Comparison of ENCODE assay signal across 8 mouse cellular contexts in the genomic region with DNA sequence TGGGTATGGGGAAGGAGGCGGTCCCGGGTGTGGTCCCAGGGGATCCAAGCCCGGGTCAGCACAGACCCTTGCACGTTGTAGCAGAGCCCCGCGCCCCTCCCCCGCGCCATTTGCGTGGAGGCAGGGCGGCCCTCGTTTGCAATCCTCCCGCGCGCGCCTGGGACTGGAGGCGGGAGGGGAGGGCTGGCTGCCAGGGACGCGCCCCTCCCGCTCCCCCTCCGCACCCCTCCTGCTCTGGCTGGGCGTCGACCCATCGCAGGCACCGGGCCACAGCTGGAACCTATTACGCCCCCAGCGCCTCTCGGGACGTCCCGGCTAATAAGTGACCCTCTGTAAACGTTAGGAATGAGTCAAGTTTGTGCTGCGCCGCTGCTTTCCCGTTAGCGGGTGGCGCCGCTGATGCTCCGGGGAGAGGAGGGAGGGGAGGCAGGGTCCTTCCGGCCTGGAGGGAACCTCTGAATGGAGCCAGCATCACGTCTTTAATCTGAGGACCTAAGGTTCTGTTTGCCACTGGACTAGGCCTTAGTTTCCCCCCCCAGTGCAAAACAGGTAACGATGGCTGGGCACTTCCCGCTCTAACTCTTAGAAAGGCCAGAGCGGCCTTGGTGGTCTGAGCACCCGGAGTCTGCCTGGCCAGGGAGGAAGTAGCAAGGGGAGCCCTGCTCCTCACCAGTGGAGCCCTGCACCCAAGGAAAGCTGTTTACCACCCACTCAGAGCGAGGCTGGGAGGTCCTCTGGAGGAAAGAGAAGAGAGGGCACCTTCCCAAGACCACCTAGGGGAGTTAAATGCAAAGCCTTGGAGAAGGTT. TPM values are rescaled to one million over a fixed set of nuclear protein-coding genes. Genes with fewer than 3 reads are reported as not detected.
A peak's percentile ranks its signal among the peaks of the same experiment; 100 is the strongest.
DNase-seq lines count a peak whose midpoint lies in the region; ATAC-seq and TF ChIP-seq lines count a peak whose summit lies in the region.

No protein-coding gene starts in this region.

- H3K27me3 ChIP-seq in embryonic facial prominence, embryonic 13.5 days = peaks cover 3% of the 10 kb centered on the region; the same call in 1 of the 2 replicates
- peaks cover 93% of the 10 kb centered on the region for H3K27me3 ChIP-seq in heart, embryonic 10.5 days (ENCODE audit: insufficient read depth, poor library complexity, severe bottlenecking)
- peaks cover 3% of the 10 kb centered on the region; the same call in 1 of the 2 replicates for H3K27me3 ChIP-seq in limb, embryonic 13.5 days
- H3K27me3 ChIP-seq in midbrain, embryonic 16.5 days (ENCODE audit: control insufficient read depth, insufficient read depth, low read depth, low read length) = no peaks in the 10 kb centered on the region
- H3K27me3 ChIP-seq in testis, adult 2 months (ENCODE audit: control insufficient read depth, insufficient read depth, low read length) = no peaks in the 10 kb centered on the region

- no peak for TF ChIP-seq POLR2A in testis, adult 2 months (IDR thresholded peaks at IDR 0.05; ENCODE audit: control insufficient read depth, low read depth, low read length)

- H3K9me3 ChIP-seq in embryonic facial prominence, embryonic 13.5 days = no peaks in the 10 kb centered on the region
- H3K9me3 ChIP-seq in heart, embryonic 10.5 days = no peaks in the 10 kb centered on the region
- H3K9me3 ChIP-seq in limb, embryonic 13.5 days = no peaks in the 10 kb centered on the region
- no peaks in the 10 kb centered on the region for H3K9me3 ChIP-seq in midbrain, embryonic 16.5 days (replicated peaks; ENCODE audit: control insufficient read depth, low read length, poor library complexity, severe bottlenecking)

- ATAC-seq in embryonic facial prominence, embryonic 13.5 days (ENCODE audit: insufficient number of reproducible peaks, insufficient read depth, low FRiP score, low TSS enrichment, low read depth) = peak; percentile 63
- ATAC-seq in limb, embryonic 13.5 days (ENCODE audit: low FRiP score, low read depth) = peak; percentile 80
- peak; percentile 62 for ATAC-seq in midbrain, embryonic 16.5 days

- peak overlapping the region; percentile 85 for H3K27ac ChIP-seq in embryonic facial prominence, embryonic 13.5 days
- peak overlapping the region; percentile 83 for H3K27ac ChIP-seq in heart, embryonic 10.5 days
- peak overlapping the region; percentile 94 for H3K27ac ChIP-seq in limb, embryonic 13.5 days
- no peak overlapping the region for H3K27ac ChIP-seq in midbrain, embryonic 16.5 days (ENCODE audit: low read length)
- no peak overlapping the region for H3K27ac ChIP-seq in testis, adult 2 months (ENCODE audit: control insufficient read depth, insufficient read depth, low read depth, low read length)

- H3K4me2 ChIP-seq in embryonic facial prominence, embryonic 13.5 days = peak overlapping the region; percentile 79
- H3K4me2 ChIP-seq in limb, embryonic 13.5 days (replicated peaks) = peak overlapping the region; percentile 71
- peak overlapping the region; percentile 99 for H3K4me2 ChIP-seq in midbrain, embryonic 16.5 days (ENCODE audit: low read length)

- peak overlapping the region; percentile 39 for H3K4me3 ChIP-seq in embryonic facial prominence, embryonic 13.5 days
- H3K4me3 ChIP-seq in heart, embryonic 10.5 days = peak overlapping the region; percentile 61
- H3K4me3 ChIP-seq in limb, embryonic 13.5 days = peak overlapping the region; percentile 38
- peak overlapping the region; percentile 49 for H3K4me3 ChIP-seq in midbrain, embryonic 16.5 days (ENCODE audit: low read depth, low read length)
- H3K4me3 ChIP-seq in testis, adult 2 months (ENCODE audit: control insufficient read depth, low read depth, low read length) = 0 out of 2 replicates have a peak overlapping the region, but pooled peaks have one; percentile 4

- H3K9ac ChIP-seq in embryonic facial prominence, embryonic 13.5 days = peak overlapping the region; percentile 67
- H3K9ac ChIP-seq in limb, embryonic 13.5 days = peak overlapping the region; percentile 56
- H3K9ac ChIP-seq in midbrain, embryonic 16.5 days (ENCODE audit: low read depth, low read length) = peak overlapping the region; percentile 72

- no peak for TF ChIP-seq CTCF in testis, adult 2 months (IDR thresholded peaks at IDR 0.05; ENCODE audit: control insufficient read depth, insufficient read depth, insufficient replicate concordance, low read depth, low read length)

- DNase-seq in adrenal gland, adult 18-20 months (ENCODE audit: low spot score in 2 of 2) = peak; percentile 23 to 57
- no peak for DNase-seq in heart, embryonic 10.5 days (ENCODE audit: low spot score)
- DNase-seq in kidney, adult 9 months = peak; percentile 15
- DNase-seq in spleen, postnatal 4 days (ENCODE audit: low spot score in 2 of 2) = no peak

- no peaks in the 10 kb centered on the region for H3K36me3 ChIP-seq in embryonic facial prominence, embryonic 13.5 days
- no peaks in the 10 kb centered on the region for H3K36me3 ChIP-seq in heart, embryonic 10.5 days
- no peaks in the 10 kb centered on the region for H3K36me3 ChIP-seq in limb, embryonic 13.5 days
- no peaks in the 10 kb centered on the region for H3K36me3 ChIP-seq in midbrain, embryonic 16.5 days (ENCODE audit: control insufficient read depth, insufficient read depth, low read length)
- no peaks in the 10 kb centered on the region for H3K36me3 ChIP-seq in testis, adult 2 months (ENCODE audit: control insufficient read depth, insufficient read depth, low read length)

- WGBS in embryonic facial prominence, embryonic 13.5 days = 2% methylated on average over 44 of the region's 44 CpGs
- 3% methylated on average over 44 of the region's 44 CpGs for WGBS in heart, embryonic 10.5 days
- 1% methylated on average over 41 of the region's 44 CpGs for WGBS in limb, embryonic 13.5 days
- WGBS in midbrain, embryonic 16.5 days = 3% methylated on average over 42 of the region's 44 CpGs

- H3K4me1 ChIP-seq in embryonic facial prominence, embryonic 13.5 days = peaks cover 33% of the 10 kb centered on the region
- H3K4me1 ChIP-seq in heart, embryonic 10.5 days = peaks cover 41% of the 10 kb centered on the region
- peaks cover 44% of the 10 kb centered on the region for H3K4me1 ChIP-seq in limb, embryonic 13.5 days
- peaks cover 15% of the 10 kb centered on the region for H3K4me1 ChIP-seq in midbrain, embryonic 16.5 days (ENCODE audit: control insufficient read depth, insufficient read depth, low read length)
- peaks cover 9% of the 10 kb centered on the region for H3K4me1 ChIP-seq in testis, adult 2 months (ENCODE audit: control insufficient read depth, insufficient read depth, low read length)

RNA-seq across cellular contexts. Expression of a gene that starts 8.2 kb away (rescaled TPM):
- total RNA-seq in adrenal gland, adult 18-20 months (2021) = under 1 TPM in 1 of 2 experiments, not detected in 1; 0.03 TPM
- polyA plus RNA-seq in embryonic facial prominence, embryonic 13.5 days (2015; fragmentation: Nextera tagmentation; extraction: Ambion mirVana) = 0.04 and 0.08 TPM in 2 replicates
- polyA plus RNA-seq in heart, embryonic 10.5 days (2016; fragmentation: Nextera tagmentation; extraction: Ambion mirVana) = 0.14 and 0.30 TPM in 2 replicates
- polyA plus RNA-seq in limb, embryonic 13.5 days (2015; fragmentation: Nextera tagmentation; extraction: Ambion mirVana) = 0.31 and 0.32 TPM in 2 replicates
- 0.51 and 0.74 TPM in 2 replicates for polyA plus RNA-seq in midbrain, embryonic 16.5 days (2015; fragmentation: Nextera tagmentation; extraction: Ambion mirVana)
- 0.06 and 0.08 TPM in 2 replicates for polyA plus RNA-seq in testis, adult 2 months (2012; rRNA removed)

RNA-seq across cellular contexts. Expression of a gene that starts 16.0 kb away (rescaled TPM):
- total RNA-seq in adrenal gland, adult 18-20 months (2021) = not detected
- polyA plus RNA-seq in embryonic facial prominence, embryonic 13.5 days (2015; fragmentation: Nextera tagmentation; extraction: Ambion mirVana) = 1.3 and 1.4 TPM in 2 replicates
- polyA plus RNA-seq in heart, embryonic 10.5 days (2016; fragmentation: Nextera tagmentation; extraction: Ambion mirVana) = 0.06 and 0.30 TPM in 2 replicates
- polyA plus RNA-seq in limb, embryonic 13.5 days (2015; fragmentation: Nextera tagmentation; extraction: Ambion mirVana) = 0.94 and 1.1 TPM in 2 replicates
- 0.11 TPM in 1 of 2 replicates, not detected in the other for polyA plus RNA-seq in midbrain, embryonic 16.5 days (2015; fragmentation: Nextera tagmentation; extraction: Ambion mirVana)
- polyA plus RNA-seq in testis, adult 2 months (2012; rRNA removed) = 0.11 TPM in 1 of 2 replicates, not detected in the other

RNA-seq across cellular contexts. Expression of a gene that starts 41.7 kb away (rescaled TPM):
- not detected for total RNA-seq in adrenal gland, adult 18-20 months (2021)
- polyA plus RNA-seq in embryonic facial prominence, embryonic 13.5 days (2015; fragmentation: Nextera tagmentation; extraction: Ambion mirVana) = 0.25 TPM in 1 of 2 replicates, not detected in the other
- polyA plus RNA-seq in heart, embryonic 10.5 days (2016; fragmentation: Nextera tagmentation; extraction: Ambion mirVana) = 0.50 TPM in 1 of 2 replicates, not detected in the other
- polyA plus RNA-seq in limb, embryonic 13.5 days (2015; fragmentation: Nextera tagmentation; extraction: Ambion mirVana) = not detected in 2 replicates
- not detected in 2 replicates for polyA plus RNA-seq in midbrain, embryonic 16.5 days (2015; fragmentation: Nextera tagmentation; extraction: Ambion mirVana)
- not detected in 2 replicates for polyA plus RNA-seq in testis, adult 2 months (2012; rRNA removed)

RNA-seq across cellular contexts. Expression of a gene that starts 58.9 kb away (rescaled TPM):
- total RNA-seq in adrenal gland, adult 18-20 months (2021) = 10 to 100 TPM; 10.7 to 22.3 TPM
- 13.8 and 23.0 TPM in 2 replicates for polyA plus RNA-seq in embryonic facial prominence, embryonic 13.5 days (2015; fragmentation: Nextera tagmentation; extraction: Ambion mirVana)
- polyA plus RNA-seq in heart, embryonic 10.5 days (2016; fragmentation: Nextera tagmentation; extraction: Ambion mirVana) = 3.0 and 5.5 TPM in 2 replicates
- polyA plus RNA-seq in limb, embryonic 13.5 days (2015; fragmentation: Nextera tagmentation; extraction: Ambion mirVana) = 32.1 and 47.5 TPM in 2 replicates
- polyA plus RNA-seq in midbrain, embryonic 16.5 days (2015; fragmentation: Nextera tagmentation; extraction: Ambion mirVana) = 5.5 and 6.2 TPM in 2 replicates
- polyA plus RNA-seq in testis, adult 2 months (2012; rRNA removed) = 4.5 and 4.8 TPM in 2 replicates

Comparison
In these comparisons a context has a peak if more than half of its experiments do, and no peak if none do; other contexts are left out.
1. DNase-seq: peak in adrenal gland, adult 18-20 months (2 of 2) and kidney, adult 9 months (single experiment); none in heart, embryonic 10.5 days (single experiment) and spleen, postnatal 4 days (0 of 2).
2. H3K27ac ChIP-seq: peak in embryonic facial prominence, embryonic 13.5 days (single experiment), heart, embryonic 10.5 days (single experiment) and limb, embryonic 13.5 days (single experiment); none in midbrain, embryonic 16.5 days (single experiment) and testis, adult 2 months (single experiment).
3. H3K4me3 ChIP-seq: peak in every context shown above with its lines; median percentile 61 in heart, embryonic 10.5 days; 49 in midbrain, embryonic 16.5 days; 39 in embryonic facial prominence, embryonic 13.5 days; 38 in limb, embryonic 13.5 days; 4 in testis, adult 2 months.
4. Peak in every context shown above with its lines, with median percentiles within 50 percentile points of each other: ATAC-seq, H3K4me2 ChIP-seq and H3K9ac ChIP-seq.